Mouse (Mus musculus) layer of hippocampus, postnatal 36 days (tissue): Measurements from ENCODE around the gene Kri1. TPM values are rescaled to one million over a fixed set of nuclear protein-coding genes. Genes with fewer than 3 reads are reported as not detected.
"Not testable (repeated sequence)": the region's sequence is repeated elsewhere in the genome, so short reads cannot be mapped to it uniquely, and the experiment has no call there.

Experiments
- DNase-seq, 2 experiments: peaks; one replicate each; pipeline ENCODE4 v3.0.0; 2022
- total RNA-seq, 2 experiments: library from RNA; stranded (reverse); gene quantifications; 2 replicates each; pipeline ENCODE4 v1.2.3; 2021

Gene Kri1
- total RNA-seq, 2 experiments from 2014 or later = 48.1 to 50.2 TPM

- DNase-seq = no peak
Measured at GRCm38 (mm10) chr9:21273520-21274228, 14.1 kb downstream of the Kri1 start.

GRCm38 (mm10) chr9:21273094-21273493 lies 14.7 kb downstream of the Kri1 start:
- DNase-seq = no peak

DNA sequence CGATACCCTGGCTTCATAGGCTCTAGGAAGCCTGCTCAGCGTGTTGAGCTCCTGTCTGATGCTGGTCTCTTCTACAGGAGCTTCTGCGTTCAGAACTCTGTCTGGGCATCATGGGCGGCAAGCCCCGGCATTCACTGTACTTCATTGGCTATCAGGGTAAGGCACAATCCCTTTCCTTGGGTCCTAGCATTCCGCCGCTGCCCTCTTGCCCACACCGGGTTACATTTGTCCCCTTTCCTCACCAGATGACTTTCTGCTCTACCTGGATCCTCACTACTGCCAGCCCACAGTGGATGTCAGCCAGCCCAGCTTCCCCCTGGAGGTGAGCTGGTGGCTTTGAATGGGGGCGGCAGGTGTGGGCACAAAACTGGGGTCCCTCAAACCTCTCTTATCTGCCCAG lies 15.4 kb downstream of the Kri1 start:
- no peak for DNase-seq

DNA sequence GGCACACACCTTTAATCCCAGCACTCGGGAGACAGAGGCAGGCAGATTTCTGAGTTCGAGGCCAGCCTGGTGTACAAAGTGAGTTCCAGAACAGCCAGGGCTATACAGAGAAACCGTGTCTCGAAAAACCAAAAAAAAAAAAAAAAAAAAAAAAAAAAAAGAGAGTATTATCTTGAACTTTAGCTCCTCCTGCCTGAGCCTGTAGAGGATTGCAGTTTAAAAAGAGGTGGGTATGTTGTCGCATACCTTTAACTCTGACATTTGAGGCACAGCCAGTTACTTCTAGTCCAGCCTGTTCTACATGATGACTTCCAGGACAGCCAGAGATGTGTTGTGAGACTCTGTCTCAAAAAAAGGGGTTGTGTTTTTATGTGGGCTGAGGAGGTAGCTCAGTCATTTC lies 18.2 kb downstream of the Kri1 start:
- not testable (repeated sequence) for DNase-seq

DNA sequence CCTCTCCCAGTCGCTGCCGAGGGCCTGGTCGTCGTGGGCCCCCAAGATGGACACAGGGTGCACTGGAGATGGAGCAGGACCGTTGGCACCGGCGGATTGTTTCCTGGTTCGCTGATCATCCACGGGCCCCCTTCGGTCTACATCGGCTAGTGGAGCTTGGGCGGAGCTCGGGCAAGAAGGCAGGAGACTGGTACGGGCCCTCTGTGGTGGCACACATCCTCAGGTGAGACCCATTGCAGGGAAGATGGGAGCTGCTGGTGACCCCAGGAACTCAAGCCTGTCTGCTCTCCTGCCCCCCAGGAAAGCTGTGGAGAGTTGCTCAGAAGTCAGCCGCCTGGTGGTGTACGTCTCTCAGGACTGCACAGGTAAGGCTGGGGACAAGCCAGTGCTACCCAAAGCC lies 19.5 kb downstream of the Kri1 start:
- DNase-seq = no peak

DNA sequence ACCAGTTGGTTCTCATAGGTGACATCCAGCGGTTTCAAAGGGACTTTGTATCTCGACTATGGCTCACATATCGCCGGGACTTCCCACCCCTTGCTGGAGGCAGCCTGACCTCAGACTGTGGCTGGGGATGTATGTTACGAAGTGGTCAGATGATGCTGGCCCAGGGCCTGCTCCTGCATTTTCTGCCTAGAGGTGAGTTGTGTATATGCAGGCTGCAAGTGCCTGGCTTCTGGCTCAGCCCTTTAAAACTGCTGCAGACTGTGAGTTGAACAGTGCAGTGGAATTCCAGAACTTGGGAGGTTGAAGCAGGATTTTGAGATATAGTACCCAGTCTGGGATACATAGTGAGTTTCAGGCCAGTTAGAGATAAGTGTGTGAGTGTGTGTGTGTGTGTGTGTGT lies 20.9 kb downstream of the Kri1 start:
- no peak for DNase-seq

DNA sequence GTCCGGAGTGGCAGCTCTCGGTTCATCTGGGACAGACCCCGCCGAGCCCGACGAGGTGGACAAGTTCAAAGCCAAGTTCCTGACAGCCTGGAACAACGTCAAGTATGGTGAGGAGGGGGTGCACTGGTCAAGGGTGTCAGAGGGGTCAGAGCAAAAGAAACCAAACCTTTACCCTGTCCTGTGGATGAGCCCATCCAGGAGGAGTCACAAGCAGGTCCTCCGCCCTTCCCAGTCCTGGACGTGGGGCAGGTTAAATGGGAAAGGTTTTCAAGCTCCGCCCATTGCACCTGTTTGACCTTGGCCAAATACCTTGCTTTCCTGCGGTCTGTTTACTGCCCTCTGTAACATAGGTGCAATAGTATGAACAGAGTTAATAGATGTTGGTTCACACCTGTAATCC lies 22.2 kb downstream of the Kri1 start:
- no peak for DNase-seq

- DNase-seq = peak; percentile 98
Measured at GRCm38 (mm10) chr9:21265000-21265561, 22.7 kb downstream of the Kri1 start, which contains the start of gene Atg4d. Gene Atg4d (plus strand): TSS chr9:21265293.

DNA sequence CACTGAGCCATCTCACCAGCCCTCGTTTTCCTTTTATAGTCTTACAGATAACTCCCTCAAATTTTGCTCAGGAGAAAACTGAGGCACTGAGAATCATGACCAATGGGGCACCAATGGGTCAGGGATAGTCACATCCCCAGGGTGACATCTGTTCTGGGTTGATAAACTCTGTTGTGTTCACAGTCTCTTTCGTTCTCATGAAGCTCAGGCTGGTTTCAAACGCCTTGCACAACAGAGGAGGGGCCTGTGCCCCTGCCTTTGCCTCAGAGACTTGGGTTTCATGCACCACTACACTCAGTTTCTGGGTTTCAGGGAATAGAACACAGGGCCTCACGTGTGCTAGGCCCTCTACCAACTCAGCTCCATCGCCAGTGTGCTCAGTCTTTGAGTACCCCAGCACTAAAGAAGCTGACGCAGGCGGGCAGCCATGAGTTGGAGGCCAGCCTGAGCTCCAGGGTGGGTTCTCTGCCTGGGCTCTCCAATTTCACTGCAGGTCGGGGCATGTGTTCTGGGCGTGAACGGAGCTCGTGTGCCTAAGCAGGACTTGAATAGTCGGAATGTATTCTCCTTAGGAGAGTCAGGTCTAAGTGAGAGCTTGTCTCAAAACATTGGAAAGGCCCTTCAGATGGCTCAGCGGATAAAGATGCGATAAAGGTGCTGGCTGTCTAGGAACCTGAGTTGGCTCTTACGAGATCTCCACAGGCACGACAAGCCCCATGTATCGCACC lies 23.3 kb downstream of the Kri1 start:
- no peak for DNase-seq

DNA sequence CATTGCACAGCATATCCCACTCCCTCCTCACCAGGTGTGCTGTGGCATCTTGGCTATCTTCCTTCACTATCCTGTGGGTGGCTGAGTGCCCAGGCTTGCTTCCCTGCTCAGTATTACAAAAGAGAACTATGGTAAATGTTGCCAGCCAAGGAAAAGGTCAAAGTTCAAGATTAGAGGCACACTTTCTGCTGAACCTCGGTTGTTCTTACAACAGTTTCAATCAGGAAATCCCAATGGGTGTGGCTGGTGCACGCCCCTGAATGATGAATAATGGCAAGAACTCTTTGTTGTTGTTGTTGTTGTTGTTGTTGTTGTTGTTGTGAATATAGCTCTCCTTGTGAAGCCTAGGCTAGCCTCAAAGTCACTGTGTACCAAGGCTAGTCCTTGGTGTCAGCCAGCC lies 25.9 kb downstream of the Kri1 start:
- no peak for DNase-seq

DNA sequence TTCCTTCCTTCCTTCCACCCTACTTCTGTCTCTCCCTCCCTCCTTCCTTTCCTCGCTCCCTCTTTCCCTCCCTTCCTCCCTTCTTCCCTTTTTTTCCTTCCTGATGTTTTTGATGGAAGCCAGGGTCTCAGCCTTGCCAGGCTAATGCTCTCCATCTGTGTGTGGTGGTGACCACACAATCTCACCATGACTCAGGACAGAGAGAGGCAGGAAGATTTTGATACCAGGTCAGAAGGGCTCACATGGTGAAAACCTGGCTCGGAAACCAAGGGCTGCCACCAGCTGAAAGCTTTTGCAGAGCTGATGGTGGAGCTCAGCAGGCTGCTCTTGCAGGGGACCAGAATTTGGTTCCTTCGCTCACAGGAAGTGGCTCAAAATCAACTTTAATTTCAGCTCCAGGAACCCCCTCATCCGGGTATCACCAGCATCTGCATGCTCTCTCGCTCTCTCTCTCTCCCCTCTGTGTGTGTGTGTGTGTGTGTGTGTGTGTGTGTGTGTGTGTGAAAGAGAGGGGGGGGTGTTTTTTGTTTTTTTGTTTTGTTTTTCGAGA lies 27.2 kb downstream of the Kri1 start:
- no peak for DNase-seq

- DNase-seq = not testable (repeated sequence)
Measured at GRCm38 (mm10) chr9:21256349-21256748, 31.4 kb downstream of the Kri1 start.

GRCm38 (mm10) chr9:21254690-21255089 lies 33.1 kb downstream of the Kri1 start:
- DNase-seq = no peak

DNA sequence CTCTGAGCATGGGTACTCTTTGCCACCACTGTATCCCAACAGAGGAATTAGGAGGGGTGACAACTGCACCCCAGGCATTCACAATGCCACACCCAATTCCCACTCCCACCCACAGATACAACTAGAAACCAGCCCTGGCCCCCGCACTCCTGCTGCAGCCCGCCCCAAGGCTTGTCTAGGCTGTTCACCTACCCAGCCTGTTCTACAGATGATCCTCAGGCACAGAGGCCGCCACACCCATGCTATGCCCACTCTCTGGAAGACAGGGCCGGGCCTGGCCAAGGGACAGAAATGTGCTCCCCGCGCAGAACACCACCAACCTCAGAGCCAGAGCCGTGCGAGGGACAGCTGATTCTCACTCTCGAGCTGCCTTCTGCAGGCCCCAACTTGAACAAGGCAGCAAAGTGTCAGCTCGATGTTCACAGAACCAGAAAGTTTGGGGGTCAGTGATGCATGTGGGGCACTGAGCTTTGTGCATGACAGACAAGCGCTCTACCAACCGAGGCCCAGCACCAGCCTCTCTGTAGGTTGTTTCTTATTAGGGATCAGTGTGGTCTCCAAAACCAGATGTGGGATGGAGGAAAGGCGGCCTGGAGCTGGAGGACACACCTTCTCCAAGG lies 36.5 kb downstream of the Kri1 start:
- DNase-seq = no peak

DNA sequence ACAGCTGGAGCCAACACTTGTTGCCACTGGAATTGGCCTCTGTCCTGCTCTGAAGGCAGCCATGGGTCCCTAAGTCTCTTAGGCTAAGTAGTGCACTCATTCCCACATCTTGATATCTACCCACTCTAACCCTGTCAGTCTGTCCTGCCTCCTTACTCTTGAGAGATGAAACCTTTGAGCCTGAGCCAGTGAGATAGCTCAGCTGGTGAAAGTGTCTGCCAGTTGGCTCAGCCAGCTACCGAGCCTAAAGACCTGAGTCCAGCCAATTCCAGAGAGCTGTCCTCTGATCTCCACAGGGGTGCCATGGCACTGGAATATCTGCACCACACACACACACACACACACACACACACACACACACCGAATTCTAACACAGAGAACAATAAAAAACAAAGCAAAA lies 37.3 kb downstream of the Kri1 start:
- DNase-seq = no peak

- DNase-seq = no peak
Measured at GRCm38 (mm10) chr9:21249629-21250508, 37.9 kb downstream of the Kri1 start.

GRCm38 (mm10) chr9:21248326-21248725 lies 39.4 kb downstream of the Kri1 start, which contains the start of gene S1pr5:
Gene S1pr5 (minus strand): TSS chr9:21248443.
- DNase-seq = peak; percentile 49 to 56

DNA sequence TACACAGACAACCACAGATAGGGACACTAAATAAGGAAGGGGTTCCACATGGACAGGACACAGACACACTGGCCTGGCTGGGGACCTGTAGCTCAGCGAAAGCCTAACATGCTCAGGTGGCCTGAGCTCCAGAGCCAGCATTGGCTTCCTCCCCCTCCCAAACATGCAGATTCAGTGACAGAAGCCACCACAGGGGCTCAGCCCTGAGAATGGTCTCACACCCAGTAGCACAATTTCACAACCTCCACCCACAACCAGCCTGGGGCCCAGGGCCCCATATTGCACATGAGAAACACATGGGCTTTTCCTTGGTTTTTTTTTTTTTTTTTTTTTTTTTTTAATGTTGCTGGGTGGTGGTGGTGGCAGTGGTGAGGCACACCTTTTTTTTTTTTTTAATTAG lies 41.4 kb downstream of the Kri1 start:
- no peak for DNase-seq

GRCm38 (mm10) chr9:21245113-21245487 lies 42.7 kb downstream of the Kri1 start:
- DNase-seq = no peak

DNA sequence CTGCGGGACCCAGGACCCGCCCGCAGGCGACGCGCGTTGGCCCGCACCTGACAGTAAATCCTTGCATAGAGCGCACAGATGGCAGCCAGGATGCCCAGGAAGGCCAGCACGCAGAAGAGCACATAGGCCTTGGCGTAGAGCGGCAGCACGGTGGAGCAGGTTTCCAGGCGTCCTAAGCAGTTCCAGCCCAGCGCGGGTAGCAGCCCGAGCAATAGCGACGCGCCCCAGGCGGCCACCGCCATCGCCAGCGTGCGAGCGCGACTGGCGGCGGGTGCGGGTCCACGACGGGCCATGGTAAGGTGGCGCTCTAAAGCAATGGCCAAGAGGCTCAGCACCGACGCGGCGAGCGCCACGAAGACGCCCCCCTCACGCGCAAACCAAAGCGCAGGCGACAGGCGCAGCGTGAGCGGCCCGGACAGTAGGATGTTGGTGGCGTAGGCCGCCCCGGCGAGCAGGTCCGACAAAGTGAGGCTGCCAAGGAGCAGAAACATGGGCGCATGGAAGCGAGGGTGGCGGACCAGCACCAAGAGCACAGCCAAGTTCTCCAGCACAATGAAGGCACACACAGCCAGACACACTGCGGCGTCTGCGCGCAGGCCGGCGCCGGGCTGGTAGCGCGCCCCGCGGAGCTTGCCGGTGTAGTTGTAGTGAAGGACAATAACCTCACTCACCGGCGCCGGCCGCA lies 43.2 kb downstream of the Kri1 start:
- DNase-seq = peak; percentile 49 to 51

GRCm38 (mm10) chr9:21243826-21244427 lies 43.8 kb downstream of the Kri1 start:
- no peak for DNase-seq
